Mouse (Mus musculus) kidney, postnatal 25 days (tissue): ENCODE measurements at regions not wholly inside any gene's neighbourhood (a gene's known extent, or its start where the extent isn't known, plus 50 kb on each side); places are given as distances from the start of the nearest gene placed in this dataset.
A peak's percentile ranks its signal among the peaks of the same experiment; 100 is the strongest.

Experiments used
- DNase-seq, 2 experiments: peaks; one replicate each; pipeline ENCODE4 v3.0.0; 2021; ENCODE audit warnings: mixed read lengths in 2 of 2

- DNase-seq, result no peak
These were observed 219.8 kb downstream of the Setd4 start for GRCm38 (mm10) chr16:93384039-93384537.

GRCm38 (mm10) chr16:93382945-93383344 lies 220.9 kb downstream of the Setd4 start:
- no peak for DNase-seq

DNA sequence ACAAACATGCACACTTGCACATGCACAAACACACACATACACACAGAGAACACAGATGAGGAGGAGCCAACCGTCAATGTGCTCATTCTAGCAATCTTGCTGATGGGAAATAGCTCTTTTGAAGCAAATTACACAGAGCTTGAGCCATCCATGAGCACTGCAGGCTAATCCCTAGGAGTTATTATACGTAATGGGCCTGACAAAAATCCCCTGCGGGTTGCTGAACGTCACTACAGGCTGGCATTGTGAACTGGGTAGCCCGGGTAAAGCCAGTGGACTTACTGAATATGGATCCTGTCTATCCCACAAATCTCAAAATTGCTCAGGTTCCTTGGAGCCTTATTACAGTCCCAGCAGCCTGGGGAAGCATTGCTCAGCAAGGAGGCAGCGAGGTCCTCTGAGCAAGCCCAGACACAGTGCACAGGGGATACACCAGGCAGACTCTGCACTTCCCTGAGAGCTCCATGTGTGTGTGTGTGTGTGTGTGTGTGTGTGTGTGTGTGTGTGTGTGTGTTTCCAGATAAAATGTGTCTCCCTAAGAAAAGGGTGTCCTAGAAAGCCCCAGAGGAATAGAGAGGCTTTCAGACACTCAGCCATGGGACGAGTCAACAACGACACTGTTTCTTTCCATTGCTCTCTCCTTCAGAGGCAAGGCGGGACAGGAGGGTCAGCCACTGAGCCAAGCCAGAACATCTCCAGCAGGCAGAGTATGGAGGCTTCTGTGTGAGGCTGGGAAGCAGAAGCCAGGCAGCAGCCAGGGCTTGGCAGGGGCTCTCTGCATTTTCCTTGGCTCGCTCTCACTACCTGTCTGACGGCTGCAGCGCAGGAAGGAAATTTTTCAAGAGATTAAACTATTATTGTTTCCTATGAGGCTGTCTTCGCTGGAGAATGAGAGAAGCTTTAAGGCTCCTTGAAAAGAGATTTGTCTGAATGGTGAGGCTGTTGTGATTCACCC lies 222.9 kb downstream of the Setd4 start:
- DNase-seq, result no peak

DNA sequence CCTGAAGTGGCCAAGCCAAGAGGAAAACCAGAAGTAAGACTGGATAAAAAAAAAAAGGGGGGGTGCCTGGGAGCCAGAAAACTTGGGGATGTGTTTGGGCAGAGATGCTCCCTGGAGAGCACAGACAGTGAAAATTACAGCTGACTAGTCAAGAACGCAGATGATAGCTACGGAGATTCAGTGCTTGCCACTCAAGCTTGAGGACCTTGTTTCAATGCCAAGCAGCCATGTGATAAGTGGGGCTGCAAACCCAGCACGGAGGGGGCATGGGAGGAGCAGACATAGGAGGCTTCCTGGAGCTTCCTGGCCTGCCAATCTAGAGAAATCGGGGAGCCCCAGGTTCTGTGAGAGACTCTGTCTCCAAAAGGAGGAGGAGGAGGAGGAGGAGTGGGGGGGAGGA lies 223.7 kb downstream of the Setd4 start:
- no peak for DNase-seq

GRCm38 (mm10) chr16:93379611-93380010 lies 224.3 kb downstream of the Setd4 start:
- no peak for DNase-seq

GRCm38 (mm10) chr16:93374669-93375068 lies 229.2 kb downstream of the Setd4 start:
- peak; percentile 34 to 52 for DNase-seq

GRCm38 (mm10) chr16:93369766-93370146 lies 234.1 kb downstream of the Setd4 start:
- peak; percentile 5 to 58 for DNase-seq

DNA sequence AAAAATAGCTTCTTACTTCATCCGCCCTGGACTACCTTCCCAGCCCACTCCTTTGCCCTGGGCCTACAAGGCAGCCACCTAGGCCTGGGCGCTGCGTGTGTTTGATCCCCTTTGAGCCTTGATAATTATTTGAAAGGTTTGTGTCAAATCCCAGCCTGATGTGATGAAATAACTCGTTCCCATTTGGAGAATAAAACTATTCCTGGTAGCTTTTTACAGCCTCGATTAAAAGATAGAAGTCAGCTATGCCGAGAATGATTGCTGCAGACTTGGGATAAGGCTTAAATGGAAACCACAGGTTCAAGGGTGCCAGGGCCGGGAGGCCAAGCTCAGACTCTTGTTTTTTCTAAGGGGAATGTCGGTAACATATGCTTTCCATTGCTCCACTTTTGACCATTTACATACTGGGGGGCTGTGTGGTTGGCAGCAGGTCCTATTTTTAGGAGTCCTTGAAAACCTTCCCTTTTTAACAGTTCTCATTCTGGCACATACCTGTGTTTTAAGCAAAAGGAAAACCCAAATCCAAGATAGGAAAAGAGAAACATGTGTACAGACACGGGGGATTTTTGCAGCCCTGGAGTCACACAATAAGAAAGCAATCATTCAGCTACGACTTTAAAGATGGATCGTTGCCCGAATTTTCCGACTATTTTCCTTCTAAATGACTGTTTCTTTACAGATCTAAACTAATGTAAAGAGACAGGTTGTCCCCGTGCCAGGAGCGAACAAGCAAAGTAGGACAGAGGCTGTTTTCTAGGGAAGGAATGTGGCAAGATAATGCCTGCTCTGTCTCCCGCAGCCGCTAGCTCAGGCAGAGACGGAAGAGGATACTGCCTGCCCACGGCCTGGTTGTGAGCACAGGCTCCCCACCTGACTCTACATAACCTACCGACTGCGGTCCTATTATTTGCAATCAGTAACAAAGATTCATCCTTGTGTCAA lies 234.8 kb downstream of the Setd4 start:
- DNase-seq, result no peak

- peak in 1 of 2 experiments; percentile 15 for DNase-seq
These were observed 235.9 kb downstream of the Setd4 start for GRCm38 (mm10) chr16:93367995-93368394.

DNA sequence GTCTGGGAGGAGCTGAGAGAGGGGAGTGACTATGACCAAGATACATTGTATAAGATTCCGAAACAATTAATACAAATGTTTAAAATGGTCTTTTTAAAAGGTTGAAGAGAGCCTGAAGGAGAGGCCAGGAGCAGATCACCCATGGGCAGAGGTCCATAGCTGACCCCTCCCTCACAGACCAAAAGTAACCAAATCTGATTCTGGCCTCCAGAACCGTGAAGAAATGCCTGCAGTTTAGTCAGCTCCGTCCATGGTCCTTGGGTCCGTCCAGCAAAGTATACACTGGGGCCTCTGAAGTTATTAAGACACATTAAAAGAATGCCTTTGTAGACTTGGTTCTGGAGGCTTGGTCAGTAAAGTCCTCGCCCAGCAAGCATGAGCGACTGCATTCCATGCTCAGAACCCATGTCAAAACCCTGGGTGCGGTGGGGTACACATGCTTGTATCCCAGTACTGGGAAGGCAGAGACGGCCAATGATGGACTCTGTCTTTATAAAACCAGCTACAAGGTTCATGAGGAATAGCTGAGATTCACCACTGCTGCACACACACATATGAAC lies 236.5 kb downstream of the Setd4 start:
- peak; percentile 26 to 48 for DNase-seq

GRCm38 (mm10) chr16:93366383-93366941 lies 237.4 kb downstream of the Setd4 start:
- no peak for DNase-seq

DNA sequence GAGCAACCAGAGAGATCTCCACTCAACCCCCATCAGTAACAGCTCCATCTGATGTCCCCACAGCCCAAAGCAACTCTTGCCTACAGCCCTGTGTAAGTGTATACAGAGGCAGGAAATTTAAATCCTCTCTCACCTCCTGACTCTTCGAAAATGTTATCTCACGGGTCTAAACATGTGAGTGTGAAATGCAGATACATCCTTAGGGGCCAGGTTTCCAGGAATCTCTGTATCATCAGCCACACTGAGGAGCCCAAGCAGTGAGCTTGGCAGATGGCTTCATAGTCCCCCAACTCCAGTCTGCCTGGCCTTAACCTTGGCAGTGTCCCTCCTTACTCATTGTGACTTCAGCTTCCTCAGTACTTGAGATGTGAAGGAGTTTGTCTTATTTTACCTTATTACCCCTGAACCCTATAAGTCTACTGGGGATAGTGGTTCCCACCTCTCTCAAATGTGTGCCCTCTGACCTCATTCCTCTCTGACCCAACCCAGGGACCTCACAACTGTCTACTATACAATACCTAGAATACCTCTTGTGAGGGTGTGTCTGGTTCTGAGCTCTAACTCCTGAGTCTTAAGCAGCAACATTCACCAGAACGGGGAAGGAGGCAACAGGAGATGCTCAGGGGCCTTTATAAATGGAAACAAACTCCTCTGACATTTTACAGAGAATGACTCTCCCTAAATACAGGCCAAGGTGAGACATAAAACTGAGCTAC lies 238.5 kb downstream of the Setd4 start:
- no peak for DNase-seq

- no peak for DNase-seq
These were observed 244.1 kb downstream of the Setd4 start for GRCm38 (mm10) chr16:93359772-93360171.

DNA sequence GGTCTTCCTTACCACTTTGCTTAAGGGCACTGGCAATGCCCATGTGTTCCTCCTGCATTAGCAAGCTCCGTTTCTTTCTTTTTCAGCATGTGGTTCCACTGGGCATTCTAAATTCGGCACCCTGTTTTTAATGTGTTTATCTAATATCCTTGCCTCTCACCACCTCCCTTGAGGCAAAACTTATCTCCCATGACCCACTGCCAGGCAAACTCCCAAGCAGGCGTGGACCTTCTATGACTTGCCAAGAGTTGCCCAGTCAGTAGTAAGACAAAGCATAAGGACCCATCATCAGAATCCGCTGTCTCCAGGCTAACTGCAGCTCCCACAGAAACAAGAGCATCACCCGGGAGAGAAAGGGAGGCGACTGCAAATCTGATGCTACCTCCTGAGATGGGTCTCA lies 245.2 kb downstream of the Setd4 start:
- DNase-seq, result no peak

GRCm38 (mm10) chr16:93358166-93358565 lies 245.7 kb downstream of the Setd4 start:
- DNase-seq, result no peak

DNA sequence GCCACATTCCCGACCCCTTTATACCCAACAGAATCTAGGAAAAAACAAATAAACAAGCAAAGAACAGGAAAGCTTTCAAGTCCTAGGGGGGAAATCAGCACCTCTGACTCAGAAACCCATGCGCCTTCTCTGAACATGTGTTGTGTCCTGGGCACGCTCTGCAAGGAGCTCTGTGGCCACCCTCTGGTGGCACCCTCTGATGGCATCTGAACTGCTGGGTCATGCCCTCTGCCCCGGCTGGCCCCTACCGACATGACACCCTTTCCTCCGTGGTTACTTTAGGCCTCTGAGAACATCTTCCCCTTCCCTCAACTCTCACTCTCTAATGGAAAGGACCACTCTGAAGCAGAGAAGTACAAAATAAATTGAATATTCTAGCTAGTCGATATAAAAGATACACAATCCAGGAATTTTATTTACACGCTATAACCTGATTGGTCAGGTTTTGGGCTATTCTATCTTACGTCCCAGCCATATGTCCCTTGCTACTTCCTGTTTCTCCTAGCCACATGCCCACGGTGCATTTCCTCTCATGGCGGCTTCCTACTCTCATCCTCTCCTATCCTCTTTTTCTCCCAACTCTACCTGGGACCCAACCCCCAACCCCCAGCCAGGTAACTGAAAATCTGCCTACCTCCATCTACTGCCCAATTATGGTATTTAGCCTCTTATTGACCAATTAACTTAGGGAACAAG lies 248.5 kb downstream of the Setd4 start:
- DNase-seq, result no peak

GRCm38 (mm10) chr16:93353971-93354370 lies 249.9 kb downstream of the Setd4 start:
- no peak for DNase-seq

GRCm38 (mm10) chr16:93344555-93344954 lies 259.3 kb downstream of the Setd4 start:
- DNase-seq, result no peak

DNA sequence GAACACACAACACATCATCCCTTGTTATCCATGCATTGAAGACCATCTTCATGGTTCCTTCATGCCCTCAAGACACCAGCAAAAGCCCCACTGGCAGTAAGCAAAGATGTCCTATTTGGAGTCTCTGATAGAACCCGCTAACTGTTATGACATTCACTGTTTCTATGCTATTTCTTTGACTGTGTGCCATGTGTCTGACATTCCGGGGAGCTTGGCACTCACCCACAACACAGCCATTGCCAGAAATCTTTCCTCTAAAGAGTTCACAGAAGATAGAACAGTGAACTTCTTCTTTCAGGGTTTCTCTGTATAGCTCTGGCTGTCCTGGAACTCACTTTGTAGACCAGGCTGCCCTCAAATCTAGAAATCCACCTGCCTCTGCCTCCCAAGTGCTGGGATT lies 261.2 kb downstream of the Setd4 start:
- DNase-seq, result no peak

DNA sequence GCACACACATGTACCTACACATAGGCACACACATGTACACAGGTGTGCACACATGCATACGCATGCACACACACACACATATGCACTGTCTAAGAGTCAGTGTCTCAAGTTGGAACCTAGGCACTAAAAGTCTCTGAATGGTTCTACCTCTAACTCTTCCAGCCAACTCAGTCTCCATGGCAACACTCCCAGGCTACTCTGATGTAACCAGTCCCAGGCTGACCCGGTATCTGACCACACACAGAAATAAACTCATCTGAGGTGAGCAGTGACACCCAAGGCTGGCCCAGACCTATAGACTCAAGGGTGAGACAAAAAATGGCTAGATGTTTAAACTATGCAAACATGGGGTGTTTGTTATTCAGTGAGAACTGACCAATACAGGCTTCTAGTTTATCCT lies 262.1 kb downstream of the Setd4 start:
- no peak for DNase-seq

- no peak for DNase-seq
These were observed 265.1 kb downstream of the Setd4 start for GRCm38 (mm10) chr16:93338806-93339205.
